Mouse (Mus musculus) ES-E14 (cell line): ENCODE measurements around the gene Far2.

Experiments
- CHD2 ChIP-seq: IDR thresholded peaks from 2 replicates; pipeline ENCODE4 v1.6.1; 2014; ENCODE audit warnings: mild to moderate bottlenecking, low read depth, low read length, inconsistent platforms
- HCFC1 ChIP-seq: IDR thresholded peaks from 2 replicates; pipeline ENCODE4 v1.6.1; 2012; ENCODE audit warnings: low read length, inconsistent platforms, borderline replicate concordance; ENCODE audit not compliant: insufficient read depth
- MAFK ChIP-seq: IDR thresholded peaks from 2 replicates; pipeline ENCODE4 v1.6.1; 2014; ENCODE audit warnings: mild to moderate bottlenecking, low read depth, low read length, inconsistent platforms; ENCODE audit not compliant: insufficient read depth
- ZC3H11A ChIP-seq: IDR thresholded peaks from 2 replicates; pipeline ENCODE4 v1.6.1; 2012; ENCODE audit warnings: low read depth, mild to moderate bottlenecking, inconsistent platforms, low read length, borderline replicate concordance
- ZNF384 ChIP-seq: IDR thresholded peaks from 2 replicates; pipeline ENCODE4 v1.6.1; 2012; ENCODE audit warnings: low read depth, low read length, inconsistent platforms

DNA sequence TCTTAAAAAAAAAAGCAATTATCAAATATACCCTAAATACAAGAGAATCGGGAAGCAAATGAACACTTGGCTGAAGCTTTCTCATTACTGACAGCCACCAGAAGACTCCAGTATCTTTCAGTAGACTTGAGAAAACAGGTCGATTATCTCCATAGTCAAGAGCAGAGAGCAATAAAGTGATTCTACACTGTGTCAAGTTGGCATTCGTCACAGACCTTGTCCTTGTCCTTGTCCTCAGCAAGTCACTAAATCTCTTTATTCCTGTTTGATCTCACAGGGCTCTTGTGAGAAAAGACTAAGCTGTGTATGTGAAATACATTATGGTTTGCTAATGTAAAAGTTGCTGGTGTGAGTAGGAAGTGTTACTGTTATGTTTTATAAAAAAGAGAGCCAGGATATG, 16.1 kb downstream of the Far2 start:
- no peak for TF ChIP-seq ZC3H11A
- TF ChIP-seq ZNF384: no peak
- TF ChIP-seq MAFK: no peak
- TF ChIP-seq CHD2: no peak
- no peak for TF ChIP-seq HCFC1
